Mouse (Mus musculus) Patski (cell line): ENCODE data around the gene Nmnat2. TPM values are rescaled to one million over a fixed set of nuclear protein-coding genes. Genes with fewer than 3 reads are reported as not detected.

Source experiments
- ATAC-seq: fragments of 100-300 bp; one replicate; pipeline ENCODE4 v1.8.0; 2021
- CTCF ChIA-PET: fragments of 350-600 bp; sonication (Branson Sonifier 250); formaldehyde crosslinking; loops from one replicate; lab custom pipeline; 2022; ENCODE audit warnings: inconsistent platforms; lab: Charles Lee
- POLR2A ChIA-PET: fragments of 350-600 bp; sonication (Branson Sonifier 250); formaldehyde crosslinking; loops from one replicate; lab custom pipeline; 2022; ENCODE audit warnings: antibody characterized with exemption, inconsistent platforms; lab: Charles Lee
- DNase-seq: peaks from one replicate; pipeline ENCODE4 v3.0.0-alpha.2; 2011; ENCODE audit warnings: low read depth, low spot score
- H3K27me3 ChIP-seq: fragments of 371-371 bp; one replicate; pipeline ENCODE4 v1.5.1; 2021
- CTCF ChIP-seq: fragments of 100-300 bp; IDR thresholded peaks from one replicate; pipeline ENCODE4 v1.5.1; 2021
- in situ Hi-C: fragments of 300-500 bp; cut with MboI; formaldehyde crosslinking; loops from 3 replicates; pipeline ENCODE4 v1.11.1; 2018; ENCODE audit warnings: low pct_unique_long_range_greater_than_20kb, mixed read lengths
- polyA plus RNA-seq: library from polyadenylated mRNA; unstranded; gene quantifications from one replicate; pipeline ENCODE4 v1.2.3, GENCODE M21; 2021

Nmnat2 gene
- polyA plus RNA-seq, 1 experiment from 2014 or later = 0.14 TPM

DNA sequence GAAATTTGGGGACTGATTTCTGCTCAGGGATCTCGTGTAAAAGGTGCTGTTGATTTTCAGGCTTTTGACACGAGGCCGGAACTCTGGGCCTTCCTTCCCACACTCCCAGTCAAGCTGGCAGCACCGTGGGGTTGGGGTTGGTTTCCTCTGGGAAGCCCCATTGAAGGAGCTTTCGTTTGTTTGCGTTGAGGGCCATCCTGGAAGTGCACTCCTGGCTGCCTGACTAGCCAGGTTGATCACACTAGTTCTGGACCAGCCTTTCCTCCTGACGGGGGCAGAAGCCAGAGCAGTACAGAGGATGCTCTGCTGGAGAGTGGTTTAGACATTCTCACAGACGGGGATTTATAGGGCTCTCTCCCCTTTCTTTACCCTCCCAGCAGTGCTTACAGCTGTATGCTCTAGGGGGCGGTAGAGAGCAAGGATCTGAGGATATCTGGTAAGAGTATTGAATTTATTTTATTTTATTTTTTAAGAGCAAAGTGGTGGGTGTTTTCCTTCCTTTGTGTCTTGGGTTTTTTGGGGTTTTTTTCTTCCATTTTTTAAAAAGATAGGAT is 146.6 kb downstream of the Nmnat2 start:
- TF ChIP-seq CTCF = peak; percentile 70
- ChIA-PET POLR2A (no interaction called here), CTCF (interaction anchor here (1.0 to 1.6 kb wide), 4 partner anchors 24 to 79 kb away, joined by 3 to 4 read pairs (median 4); no protein-coding TSS in a partner anchor)
- in situ Hi-C loops = loop anchor here (5.0 kb wide), 1 partner anchor 76 kb away; no protein-coding TSS in a partner anchor
- H3K27me3 ChIP-seq = no peaks in the 10 kb centered on the region
- DNase-seq (no peak), ATAC-seq (no peak)

DNA sequence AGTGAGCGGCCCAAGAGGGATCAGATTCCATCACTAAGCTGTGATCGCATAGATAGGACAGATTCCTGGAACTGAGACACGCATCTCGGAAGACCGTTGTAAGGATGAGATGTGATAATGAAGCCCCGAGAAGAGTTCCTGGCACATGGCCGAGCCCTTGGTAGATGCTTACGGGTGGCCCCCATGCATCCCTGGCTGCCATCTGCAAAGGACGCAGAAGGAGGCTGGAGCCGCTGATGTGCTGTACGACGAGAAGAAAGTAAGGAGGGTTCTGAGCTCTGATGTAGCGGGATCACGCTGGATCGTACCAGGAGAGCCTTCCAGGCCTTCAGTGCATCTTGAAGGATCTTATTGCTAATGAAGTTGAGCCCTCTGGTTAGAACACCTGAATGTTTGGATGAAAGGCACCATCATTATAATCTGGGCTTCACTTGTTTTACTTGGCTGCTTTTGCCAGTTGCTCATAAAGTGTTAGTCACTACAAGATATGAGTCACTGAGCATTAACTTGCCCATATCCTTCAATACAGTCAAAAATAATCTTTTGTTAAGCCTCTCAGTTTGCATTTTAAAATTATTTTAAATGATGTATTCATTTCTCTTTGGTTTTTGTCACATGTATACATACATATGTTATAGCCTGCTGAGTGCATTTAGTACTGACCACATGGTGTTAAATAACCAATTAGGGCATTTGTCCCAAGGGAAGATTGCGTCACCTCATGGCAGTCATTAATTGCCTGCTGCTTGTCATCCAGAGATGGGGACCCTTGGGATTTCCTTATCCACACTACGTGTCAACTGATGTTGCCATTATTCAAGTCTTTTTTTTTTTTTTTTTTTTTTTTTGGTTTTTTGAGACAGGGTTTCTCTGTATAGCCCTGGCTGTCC is 147.7 kb downstream of the Nmnat2 start:
- DNase-seq = no peak
- TF ChIP-seq CTCF = no peak
- ChIA-PET POLR2A (no interaction called here), CTCF (no interaction called here)
- no peak for ATAC-seq
- H3K27me3 ChIP-seq = no peaks in the 10 kb centered on the region
- in situ Hi-C loops = loop anchor here (5.0 kb wide), 1 partner anchor 75 kb away; no protein-coding TSS in a partner anchor

- in situ Hi-C loops = loop anchor here (5.0 kb wide), 1 partner anchor 74 kb away; no protein-coding TSS in a partner anchor
- ChIA-PET POLR2A (no interaction called here), CTCF (no interaction called here)
- TF ChIP-seq CTCF = no peak
- DNase-seq (no peak), ATAC-seq (no peak)
- H3K27me3 ChIP-seq = no peaks in the 10 kb centered on the region
Measured at GRCm38 (mm10) chr1:153103186-153103554, 148.4 kb downstream of the Nmnat2 start.

DNA sequence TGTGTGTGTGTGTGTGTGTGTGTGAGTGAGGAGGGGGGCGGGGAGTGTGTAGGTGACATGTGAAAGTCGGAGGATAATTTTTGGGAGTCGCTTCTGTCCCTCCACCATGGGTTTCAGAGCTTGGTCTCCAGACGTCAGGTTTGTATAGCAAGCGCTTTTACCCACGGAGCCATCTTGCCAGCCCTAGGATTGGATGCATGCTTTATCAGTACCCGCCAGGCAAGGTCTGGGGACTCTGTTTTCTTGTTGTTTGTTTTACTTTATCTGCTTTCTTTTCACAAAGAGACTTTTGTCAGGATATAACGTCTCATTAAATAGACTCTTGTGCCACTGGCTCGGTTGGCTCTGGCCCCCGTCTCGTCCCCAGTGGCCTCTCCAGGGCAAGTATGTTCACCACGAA is 150.0 kb downstream of the Nmnat2 start:
- in situ Hi-C loops = loop anchor here (5.0 kb wide), 1 partner anchor 72 kb away; no protein-coding TSS in a partner anchor
- POLR2A ChIA-PET = interaction anchor here (0.6 kb wide), 1 partner anchor 64 kb away, joined by 3 read pairs; no protein-coding TSS in a partner anchor
- ATAC-seq = no peak
- no peaks in the 10 kb centered on the region for H3K27me3 ChIP-seq
- TF ChIP-seq CTCF = no peak
- CTCF ChIA-PET = interaction anchor here (1.6 kb wide), 1 partner anchor 20 kb away, joined by 3 read pairs; no protein-coding TSS in a partner anchor
- DNase-seq = no peak

DNA sequence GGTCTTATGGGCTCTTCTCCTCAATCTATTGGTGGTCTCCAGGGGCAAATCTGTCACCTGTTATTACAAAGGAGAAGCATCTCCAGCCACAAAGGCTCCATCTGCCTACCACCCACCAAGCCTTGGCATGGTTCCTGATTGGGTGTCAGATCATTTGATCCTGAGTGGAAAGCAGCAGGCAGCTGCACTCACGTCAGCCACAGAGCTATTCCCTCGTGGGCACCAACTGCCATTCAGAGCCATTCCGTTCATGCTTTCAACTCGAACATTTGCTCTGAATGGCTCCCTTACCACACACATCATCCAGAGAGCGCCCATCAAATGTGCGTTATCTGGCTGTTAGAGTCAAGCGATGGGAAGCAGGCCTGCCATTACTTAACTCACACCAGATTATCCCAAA is 153.1 kb downstream of the Nmnat2 start:
- CTCF ChIA-PET = interaction anchor here (1.3 kb wide), 1 partner anchor 278 kb away, joined by 5 read pairs; no protein-coding TSS in a partner anchor
- POLR2A ChIA-PET = no interaction called here
- H3K27me3 ChIP-seq = no peaks in the 10 kb centered on the region
- DNase-seq (no peak), ATAC-seq (no peak)
- in situ Hi-C loops = no loop called here
- TF ChIP-seq CTCF = no peak

- no peaks in the 10 kb centered on the region for H3K27me3 ChIP-seq
- no peak for DNase-seq
- POLR2A ChIA-PET = no interaction called here
- CTCF ChIA-PET = interaction anchor here (1.0 kb wide), 1 partner anchor 12 kb away, joined by 3 read pairs; no protein-coding TSS in a partner anchor
- in situ Hi-C loops = no loop called here
- no peak for TF ChIP-seq CTCF
- no peak for ATAC-seq
Measured at GRCm38 (mm10) chr1:153109346-153109745, 154.6 kb downstream of the Nmnat2 start.

DNA sequence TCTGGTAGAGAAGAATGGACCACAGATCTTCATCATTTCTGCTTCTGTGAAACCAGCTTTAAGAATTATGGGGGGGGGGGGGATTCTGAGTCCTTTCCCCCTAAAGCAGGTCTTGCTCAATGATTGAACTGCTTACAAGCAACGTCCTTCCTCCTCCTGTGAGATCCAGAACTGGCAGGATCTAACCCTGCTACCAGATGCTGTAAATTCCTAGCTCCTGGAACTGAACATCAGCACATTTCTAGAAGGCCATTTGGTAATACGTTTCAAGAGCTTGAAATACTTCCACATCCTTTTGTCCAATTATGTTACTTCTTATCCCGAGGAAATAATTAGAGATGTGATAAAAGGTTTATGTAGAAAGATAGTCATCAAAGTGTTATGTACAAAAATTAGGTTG is 155.0 kb downstream of the Nmnat2 start:
- TF ChIP-seq CTCF = no peak
- ATAC-seq = no peak
- ChIA-PET CTCF (interaction anchor here (1.0 kb wide), 1 partner anchor 11 kb away, joined by 3 read pairs; no protein-coding TSS in a partner anchor), POLR2A (no interaction called here)
- DNase-seq = no peak
- in situ Hi-C loops = no loop called here
- H3K27me3 ChIP-seq = no peaks in the 10 kb centered on the region

GRCm38 (mm10) chr1:153111596-153111995 is 156.8 kb downstream of the Nmnat2 start:
- no peak for DNase-seq
- CTCF ChIA-PET = no interaction called here
- ATAC-seq = no peak
- in situ Hi-C loops = no loop called here
- H3K27me3 ChIP-seq = no peaks in the 10 kb centered on the region
- TF ChIP-seq CTCF = no peak
- POLR2A ChIA-PET = no interaction called here

DNA sequence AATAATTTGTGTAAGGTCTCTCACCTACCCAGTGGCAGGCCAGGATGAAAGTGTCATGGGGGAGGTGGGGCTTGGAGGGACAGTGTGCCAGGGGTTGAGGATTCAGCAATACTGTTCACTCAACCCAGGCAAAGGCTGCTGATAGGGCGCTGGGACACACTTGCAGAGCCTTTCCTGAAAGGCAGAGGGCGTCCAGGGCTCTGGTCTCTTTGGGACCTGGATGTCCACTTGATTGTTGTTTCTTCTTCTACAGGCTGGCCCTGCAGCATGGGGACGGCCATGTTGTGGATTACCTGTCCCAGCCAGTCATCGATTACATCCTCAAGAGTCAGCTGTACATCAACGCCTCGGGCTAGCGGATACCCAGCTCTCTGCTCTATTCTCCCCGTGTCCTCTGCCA is 160.5 kb downstream of the Nmnat2 start:
- DNase-seq (no peak), ATAC-seq (no peak)
- ChIA-PET POLR2A (no interaction called here), CTCF (no interaction called here)
- in situ Hi-C loops = no loop called here
- TF ChIP-seq CTCF = no peak
- no peaks in the 10 kb centered on the region for H3K27me3 ChIP-seq

DNA sequence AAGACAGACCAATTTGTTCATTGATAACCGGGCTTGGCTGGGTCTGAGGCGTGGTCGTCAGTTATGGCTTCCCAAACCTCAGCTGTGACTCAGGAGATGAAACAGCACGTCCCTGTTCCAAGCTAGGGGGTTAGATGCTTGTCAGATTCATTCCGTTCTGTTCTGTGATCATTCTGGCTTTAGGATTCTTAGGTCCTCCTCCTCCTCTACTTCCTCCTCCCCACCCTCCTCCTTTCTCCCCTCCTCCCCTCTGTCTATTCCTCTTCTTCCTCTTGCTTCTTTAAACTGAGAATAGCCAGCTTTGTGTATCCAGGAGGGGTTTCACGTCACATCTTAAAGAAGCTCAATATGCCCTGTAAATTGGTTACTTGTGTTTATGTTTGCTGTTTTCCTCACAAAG is 165.8 kb downstream of the Nmnat2 start:
- TF ChIP-seq CTCF = no peak
- DNase-seq (no peak), ATAC-seq (no peak)
- CTCF ChIA-PET = interaction anchor here (1.2 to 1.8 kb wide), 2 partner anchors 11 to 266 kb away, joined by 3 read pairs; no protein-coding TSS in a partner anchor
- in situ Hi-C loops = no loop called here
- H3K27me3 ChIP-seq = no peaks in the 10 kb centered on the region
- POLR2A ChIA-PET = no interaction called here
